Mouse (Mus musculus) skeletal muscle tissue, postnatal 0 days (tissue): ENCODE data around the gene Nat8f4. TPM values are rescaled to one million over a fixed set of nuclear protein-coding genes. Genes with fewer than 3 reads are reported as not detected.

Experiments used
- polyA plus RNA-seq: library from polyadenylated mRNA; unstranded; fragments of >200 nt; fragmentation: Nextera tagmentation; extraction: Ambion mirVana; gene quantifications from 2 replicates; pipeline ENCODE4 v1.2.1, GENCODE M21; 2015

Gene Nat8f4
- polyA plus RNA-seq = 0.72 and 0.90 TPM in 2 replicates

GRCm38 (mm10) chr6:85904642-85905061 lies at the start of gene Nat8f4:
Gene Nat8f4 (minus strand): TSS chr6:85904884.

GRCm38 (mm10) chr6:85915539-85916513 lies 11.1 kb upstream of the Nat8f4 start, which contains the start of gene Nat8f1:
Gene Nat8f1 (minus strand): TSS chr6:85915687.

GRCm38 (mm10) chr6:85911587-85911986 lies 6.9 kb upstream of the Nat8f4 start, which contains the start of gene Tprkb:
Gene Tprkb (plus strand): TSS chr6:85911865.

GRCm38 (mm10) chr6:85869006-85869405 lies 35.7 kb downstream of the Nat8f4 start, which contains the start of gene Nat8f2:
Gene Nat8f2 (minus strand): TSS chr6:85869158.

Other genes with a start within 250 kb of the Nat8f4 start
- gene Nat8f7, start 191.7 kb downstream of the Nat8f4 start, polyA plus RNA-seq = 0.07 TPM in 1 of 2 replicates, not detected in the other
- not detected in 2 replicates for gene Nat8f3, start 139.1 kb downstream of the Nat8f4 start, polyA plus RNA-seq
- not detected in 2 replicates for gene Nat8f6, start 83.9 kb downstream of the Nat8f4 start, polyA plus RNA-seq
- gene Nat8f5, start 83.9 kb downstream of the Nat8f4 start, polyA plus RNA-seq = not detected in 2 replicates
- gene Nat8, start 72.8 kb downstream of the Nat8f4 start, polyA plus RNA-seq = 0.16 TPM in 1 of 2 replicates, not detected in the other
- gene Nat8f2, start 35.7 kb downstream of the Nat8f4 start, polyA plus RNA-seq = not detected in 2 replicates
- gene Tprkb, start 7.0 kb upstream of the Nat8f4 start, polyA plus RNA-seq = 28.5 and 29.1 TPM in 2 replicates
- gene Nat8f1, start 10.8 kb upstream of the Nat8f4 start, polyA plus RNA-seq = 3.9 and 5.0 TPM in 2 replicates
- gene Dusp11, start 56.8 kb upstream of the Nat8f4 start, polyA plus RNA-seq = 27.0 and 30.4 TPM in 2 replicates
- gene Figla, start 111.3 kb upstream of the Nat8f4 start, polyA plus RNA-seq = not detected in 2 replicates
- gene Add2, start 123.8 kb upstream of the Nat8f4 start, polyA plus RNA-seq = 0.15 and 0.49 TPM in 2 replicates